Mouse (Mus musculus) left cerebral cortex, adult 11 months (tissue): Measurements from ENCODE around the gene Tbx21.

Source experiments
- DNase-seq: peaks from one replicate; pipeline ENCODE4 v3.0.0; 2022; ENCODE audit warnings: low spot score

The Tbx21 gene

GRCm38 (mm10) chr11:97131683-97132082, 16.6 kb upstream of the Tbx21 start:
- DNase-seq: no peak

- no peak for DNase-seq
Measured at GRCm38 (mm10) chr11:97130318-97130717, 15.2 kb upstream of the Tbx21 start.

GRCm38 (mm10) chr11:97128956-97129355, 13.8 kb upstream of the Tbx21 start:
- DNase-seq: no peak

- DNase-seq: no peak
Measured at GRCm38 (mm10) chr11:97127470-97128223, 12.5 kb upstream of the Tbx21 start.

GRCm38 (mm10) chr11:97126645-97127468, 11.7 kb upstream of the Tbx21 start:
- DNase-seq: no peak

- DNase-seq: no peak
Measured at GRCm38 (mm10) chr11:97124266-97125036, 9.3 kb upstream of the Tbx21 start.

GRCm38 (mm10) chr11:97123282-97123890, 8.3 kb upstream of the Tbx21 start:
- no peak for DNase-seq

- no peak for DNase-seq
Measured at GRCm38 (mm10) chr11:97120641-97121040, 5.5 kb upstream of the Tbx21 start.

GRCm38 (mm10) chr11:97120221-97120620, 5.1 kb upstream of the Tbx21 start:
- DNase-seq: no peak

- no peak for DNase-seq
Measured at GRCm38 (mm10) chr11:97115797-97116196, 666 bp upstream of the Tbx21 start.

GRCm38 (mm10) chr11:97112519-97113125, 2.5 kb downstream of the Tbx21 start:
- no peak for DNase-seq

- no peak for DNase-seq
Measured at GRCm38 (mm10) chr11:97108976-97109375, 6.2 kb downstream of the Tbx21 start.

- DNase-seq: no peak
Measured at GRCm38 (mm10) chr11:97104091-97104483, 11.0 kb downstream of the Tbx21 start.

- no peak for DNase-seq
Measured at GRCm38 (mm10) chr11:97103163-97104090, 11.7 kb downstream of the Tbx21 start.

GRCm38 (mm10) chr11:97101722-97102121, 13.4 kb downstream of the Tbx21 start:
- no peak for DNase-seq

- DNase-seq: no peak
Measured at GRCm38 (mm10) chr11:97098791-97099190, 16.3 kb downstream of the Tbx21 start.

- DNase-seq: no peak
Measured at GRCm38 (mm10) chr11:97094600-97094999, 20.5 kb downstream of the Tbx21 start.

- no peak for DNase-seq
Measured at GRCm38 (mm10) chr11:97086365-97086764, 28.8 kb downstream of the Tbx21 start.

GRCm38 (mm10) chr11:97084821-97085505, 30.2 kb downstream of the Tbx21 start:
- no peak for DNase-seq
